Mouse (Mus musculus): ENCODE data around the gene Fstl4. TPM values are rescaled to one million over a fixed set of nuclear protein-coding genes. Genes with fewer than 3 reads are reported as not detected.

Fstl4 gene
- polyA plus RNA-seq, 1 experiment from 2014 or later = 2.6 TPM

GRCm38 (mm10) chr11:53000226-53000625 lies 235.8 kb downstream of the Fstl4 start:
- Histone ChIP-seq H3K36me3 (no peaks in the 10 kb centered on the region), H3K9me3 (no peaks in the 10 kb centered on the region), H3K9ac (no peak overlapping the region), H3K4me2 (no peak overlapping the region), H3K27me3 (replicated peaks) (no peaks in the 10 kb centered on the region), H3K4me3 (replicated peaks) (no peak overlapping the region), H3K4me1 (no peaks in the 10 kb centered on the region), H3K27ac (no peak overlapping the region)
- no peak for ATAC-seq (ENCODE audit: insufficient read depth, low FRiP score, low read depth)
- WGBS = 88% methylated on average over 11 of the region's 11 CpGs

GRCm38 (mm10) chr11:53003361-53003760 lies 238.9 kb downstream of the Fstl4 start:
- H3K36me3 ChIP-seq = no peaks in the 10 kb centered on the region

GRCm38 (mm10) chr11:53003811-53004210 lies 239.4 kb downstream of the Fstl4 start:
- H3K4me2 ChIP-seq = no peak overlapping the region
- no peak overlapping the region for H3K27ac ChIP-seq
- H3K9ac ChIP-seq = no peak overlapping the region
- H3K36me3 ChIP-seq = no peaks in the 10 kb centered on the region
- H3K27me3 ChIP-seq (replicated peaks) = no peaks in the 10 kb centered on the region
- no peaks in the 10 kb centered on the region for H3K4me1 ChIP-seq
- H3K9me3 ChIP-seq = no peaks in the 10 kb centered on the region
- no peak for ATAC-seq (ENCODE audit: insufficient read depth, low FRiP score, low read depth)
- WGBS = 64% methylated on average over 9 of the region's 9 CpGs
- H3K4me3 ChIP-seq (replicated peaks) = no peak overlapping the region

More at GRCm38 (mm10) chr11:53003361-53003760, 238.9 kb downstream of the Fstl4 start:
- no peak for ATAC-seq (ENCODE audit: insufficient read depth, low FRiP score, low read depth)
- Histone ChIP-seq H3K4me3 (replicated peaks) (no peak overlapping the region), H3K9me3 (no peaks in the 10 kb centered on the region), H3K27ac (no peak overlapping the region), H3K27me3 (replicated peaks) (no peaks in the 10 kb centered on the region), H3K4me2 (no peak overlapping the region), H3K9ac (no peak overlapping the region), H3K4me1 (no peaks in the 10 kb centered on the region)
- WGBS = 67% methylated on average over 7 of the region's 7 CpGs

GRCm38 (mm10) chr11:53009597-53009996 lies 245.2 kb downstream of the Fstl4 start:
- WGBS = 63% methylated on average over 7 of the region's 7 CpGs
- no peaks in the 10 kb centered on the region for H3K36me3 ChIP-seq
- no peak for ATAC-seq (ENCODE audit: insufficient read depth, low FRiP score, low read depth)
- no peaks in the 10 kb centered on the region for H3K9me3 ChIP-seq
- H3K4me3 ChIP-seq (replicated peaks) = no peak overlapping the region
- no peaks in the 10 kb centered on the region for H3K27me3 ChIP-seq (replicated peaks)
- H3K4me1 ChIP-seq = no peaks in the 10 kb centered on the region
- H3K27ac ChIP-seq = no peak overlapping the region
- H3K9ac ChIP-seq = no peak overlapping the region
- no peak overlapping the region for H3K4me2 ChIP-seq

GRCm38 (mm10) chr11:53011996-53012505 lies 247.6 kb downstream of the Fstl4 start:
- Histone ChIP-seq H3K9ac (no peak overlapping the region), H3K27ac (no peak overlapping the region), H3K4me1 (no peaks in the 10 kb centered on the region), H3K27me3 (replicated peaks) (no peaks in the 10 kb centered on the region), H3K4me2 (no peak overlapping the region), H3K36me3 (no peaks in the 10 kb centered on the region), H3K9me3 (no peaks in the 10 kb centered on the region), H3K4me3 (replicated peaks) (no peak overlapping the region)
- no peak for ATAC-seq (ENCODE audit: insufficient read depth, low FRiP score, low read depth)
- 76% methylated on average over 6 of the region's 6 CpGs for WGBS

- H3K27me3 ChIP-seq (replicated peaks) = no peaks in the 10 kb centered on the region
- H3K4me3 ChIP-seq (replicated peaks) = no peak overlapping the region
- no peak overlapping the region for H3K9ac ChIP-seq
- WGBS = 73% methylated on average over 5 of the region's 5 CpGs
- no peak overlapping the region for H3K4me2 ChIP-seq
- H3K36me3 ChIP-seq = no peaks in the 10 kb centered on the region
- H3K27ac ChIP-seq = no peak overlapping the region
- H3K9me3 ChIP-seq = no peaks in the 10 kb centered on the region
- ATAC-seq (ENCODE audit: insufficient read depth, low FRiP score, low read depth) = no peak
- no peaks in the 10 kb centered on the region for H3K4me1 ChIP-seq
Observed at GRCm38 (mm10) chr11:53013906-53014305, 249.5 kb downstream of the Fstl4 start.

GRCm38 (mm10) chr11:53016358-53017021 lies 252.1 kb downstream of the Fstl4 start:
- WGBS = 64% methylated on average over 7 of the region's 7 CpGs
- ATAC-seq (ENCODE audit: insufficient read depth, low FRiP score, low read depth) = peak; percentile 77
- no peak overlapping the region for H3K4me2 ChIP-seq
- H3K36me3 ChIP-seq = no peaks in the 10 kb centered on the region
- no peak overlapping the region for H3K9ac ChIP-seq
- H3K4me1 ChIP-seq = no peaks in the 10 kb centered on the region
- no peaks in the 10 kb centered on the region for H3K9me3 ChIP-seq
- H3K27me3 ChIP-seq (replicated peaks) = no peaks in the 10 kb centered on the region
- H3K27ac ChIP-seq = no peak overlapping the region; the same call in 1 of the 2 replicates
- no peak overlapping the region for H3K4me3 ChIP-seq (replicated peaks)

- Histone ChIP-seq H3K27ac (no peak overlapping the region), H3K4me1 (no peaks in the 10 kb centered on the region), H3K9ac (no peak overlapping the region), H3K9me3 (no peaks in the 10 kb centered on the region), H3K27me3 (replicated peaks) (no peaks in the 10 kb centered on the region), H3K36me3 (no peaks in the 10 kb centered on the region), H3K4me3 (replicated peaks) (no peak overlapping the region), H3K4me2 (no peak overlapping the region)
- 80% methylated on average over 3 of the region's 3 CpGs for WGBS
- ATAC-seq (ENCODE audit: insufficient read depth, low FRiP score, low read depth) = no peak
Observed at GRCm38 (mm10) chr11:53019509-53019908, 255.1 kb downstream of the Fstl4 start.

GRCm38 (mm10) chr11:53024403-53024802 lies 260.0 kb downstream of the Fstl4 start:
- Histone ChIP-seq H3K4me3 (replicated peaks) (no peak overlapping the region), H3K9ac (no peak overlapping the region), H3K27me3 (replicated peaks) (no peaks in the 10 kb centered on the region), H3K4me2 (no peak overlapping the region), H3K36me3 (no peaks in the 10 kb centered on the region), H3K4me1 (no peaks in the 10 kb centered on the region), H3K27ac (no peak overlapping the region), H3K9me3 (no peaks in the 10 kb centered on the region)
- WGBS = 68% methylated on average over 6 of the region's 6 CpGs
- no peak for ATAC-seq (ENCODE audit: insufficient read depth, low FRiP score, low read depth)

- Histone ChIP-seq H3K36me3 (no peaks in the 10 kb centered on the region), H3K27ac (no peak overlapping the region), H3K4me2 (no peak overlapping the region), H3K27me3 (replicated peaks) (no peaks in the 10 kb centered on the region), H3K4me1 (no peaks in the 10 kb centered on the region), H3K4me3 (replicated peaks) (no peak overlapping the region), H3K9ac (no peak overlapping the region), H3K9me3 (no peaks in the 10 kb centered on the region)
- WGBS = 96% methylated on average over 6 of the region's 6 CpGs
- no peak for ATAC-seq (ENCODE audit: insufficient read depth, low FRiP score, low read depth)
Observed at GRCm38 (mm10) chr11:53025686-53026085, 261.3 kb downstream of the Fstl4 start.

- no peak overlapping the region for H3K4me2 ChIP-seq
- H3K4me1 ChIP-seq = no peaks in the 10 kb centered on the region
- 79% methylated on average over 7 of the region's 7 CpGs for WGBS
- no peak overlapping the region for H3K27ac ChIP-seq
- no peak overlapping the region for H3K4me3 ChIP-seq (replicated peaks)
- ATAC-seq (ENCODE audit: insufficient read depth, low FRiP score, low read depth) = no peak
- no peaks in the 10 kb centered on the region for H3K9me3 ChIP-seq
- no peaks in the 10 kb centered on the region for H3K36me3 ChIP-seq
- H3K27me3 ChIP-seq (replicated peaks) = no peaks in the 10 kb centered on the region
- H3K9ac ChIP-seq = no peak overlapping the region
Observed at GRCm38 (mm10) chr11:53028421-53029168, 264.2 kb downstream of the Fstl4 start.

- H3K36me3 ChIP-seq = no peaks in the 10 kb centered on the region
- no peaks in the 10 kb centered on the region for H3K9me3 ChIP-seq
- H3K27me3 ChIP-seq (replicated peaks) = no peaks in the 10 kb centered on the region
- 82% methylated on average over 4 of the region's 4 CpGs for WGBS
- H3K4me3 ChIP-seq (replicated peaks) = no peak overlapping the region
- no peak overlapping the region for H3K4me2 ChIP-seq
- no peak overlapping the region for H3K27ac ChIP-seq
- ATAC-seq (ENCODE audit: insufficient read depth, low FRiP score, low read depth) = no peak
- H3K9ac ChIP-seq = no peak overlapping the region
- no peaks in the 10 kb centered on the region for H3K4me1 ChIP-seq
Observed at GRCm38 (mm10) chr11:53031777-53032176, 267.3 kb downstream of the Fstl4 start.

Measured in stomach, embryonic 15.5 days (tissue).